Mouse (Mus musculus) layer of hippocampus, adult 18-20 months (tissue): ENCODE measurements around the gene Fut4. TPM values are rescaled to one million over a fixed set of nuclear protein-coding genes. Genes with fewer than 3 reads are reported as not detected.

Experiments used
- DNase-seq, 2 experiments: peaks; one replicate each; pipeline ENCODE4 v3.0.0; 2022; ENCODE audit warnings: low spot score in 2 of 2
- long read RNA-seq: library from polyadenylated mRNA; stranded (forward); transcript quantifications from one replicate; pipeline ENCODE4 v2.0.0, GENCODE M21; 2021
- total RNA-seq, 2 experiments: library from RNA; stranded (reverse); gene quantifications; 2 replicates each; pipeline ENCODE4 v1.2.3; 2021

Gene Fut4
- total RNA-seq: under 1 TPM; 0.10 to 0.12 TPM
- long read RNA-seq, full-length matches to known transcripts: 1 of 1 reads
- long read RNA-seq, partial matches to known transcripts: 0 of 1 reads
- long read RNA-seq, other reads (novel, unspliced or antisense): 0 of 1 reads

DNA sequence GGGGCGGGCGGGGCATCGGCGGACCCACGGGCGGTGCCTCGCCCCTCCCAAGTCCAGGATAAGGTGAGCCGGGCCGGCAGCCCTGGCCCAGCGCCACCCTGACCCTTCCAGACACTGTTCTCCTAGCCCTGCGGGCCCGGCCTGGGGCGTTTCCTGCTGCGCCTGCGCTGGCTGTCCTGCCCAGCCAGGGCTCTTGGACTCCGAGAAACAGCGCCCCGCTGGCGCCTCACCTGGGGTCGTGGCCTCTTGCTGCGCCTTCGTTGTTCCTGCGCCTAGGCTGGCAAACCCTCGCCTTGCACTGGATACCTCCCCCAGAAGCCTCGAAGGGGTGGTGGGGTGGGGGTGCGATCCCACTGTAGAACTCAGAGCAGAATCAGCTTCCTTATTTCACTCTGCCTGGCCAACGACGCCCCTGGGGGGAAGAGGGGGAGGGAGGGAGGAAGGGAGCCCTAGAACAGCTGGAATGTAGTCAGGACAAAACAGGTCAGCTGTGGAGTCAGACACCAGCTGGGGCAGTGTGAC lies at the start of gene Fut4:
Gene Fut4, minus strand, starts transcription at position 393 of the 522 bp plus-strand sequence.
- DNase-seq: no peak

DNA sequence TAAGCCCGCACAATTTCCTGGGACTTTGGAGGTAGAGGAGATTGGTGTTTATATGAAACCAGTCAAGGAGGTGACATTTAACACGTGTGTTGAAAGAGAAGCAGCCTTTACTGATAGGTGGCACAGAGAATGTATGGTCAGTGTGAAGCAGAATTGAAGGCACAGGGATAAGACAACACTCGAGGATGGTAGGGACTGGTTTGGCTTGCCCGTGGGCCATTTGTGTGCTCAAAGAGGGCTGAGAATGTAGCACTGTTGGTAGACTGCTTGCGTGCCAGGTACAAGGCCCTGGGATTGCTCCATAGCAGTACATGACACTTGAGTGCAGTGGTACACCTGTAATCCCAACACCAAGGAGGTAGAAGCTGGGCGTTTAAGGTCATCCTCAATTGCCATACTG lies 35.2 kb upstream of the Fut4 start:
- no peak for DNase-seq

DNA sequence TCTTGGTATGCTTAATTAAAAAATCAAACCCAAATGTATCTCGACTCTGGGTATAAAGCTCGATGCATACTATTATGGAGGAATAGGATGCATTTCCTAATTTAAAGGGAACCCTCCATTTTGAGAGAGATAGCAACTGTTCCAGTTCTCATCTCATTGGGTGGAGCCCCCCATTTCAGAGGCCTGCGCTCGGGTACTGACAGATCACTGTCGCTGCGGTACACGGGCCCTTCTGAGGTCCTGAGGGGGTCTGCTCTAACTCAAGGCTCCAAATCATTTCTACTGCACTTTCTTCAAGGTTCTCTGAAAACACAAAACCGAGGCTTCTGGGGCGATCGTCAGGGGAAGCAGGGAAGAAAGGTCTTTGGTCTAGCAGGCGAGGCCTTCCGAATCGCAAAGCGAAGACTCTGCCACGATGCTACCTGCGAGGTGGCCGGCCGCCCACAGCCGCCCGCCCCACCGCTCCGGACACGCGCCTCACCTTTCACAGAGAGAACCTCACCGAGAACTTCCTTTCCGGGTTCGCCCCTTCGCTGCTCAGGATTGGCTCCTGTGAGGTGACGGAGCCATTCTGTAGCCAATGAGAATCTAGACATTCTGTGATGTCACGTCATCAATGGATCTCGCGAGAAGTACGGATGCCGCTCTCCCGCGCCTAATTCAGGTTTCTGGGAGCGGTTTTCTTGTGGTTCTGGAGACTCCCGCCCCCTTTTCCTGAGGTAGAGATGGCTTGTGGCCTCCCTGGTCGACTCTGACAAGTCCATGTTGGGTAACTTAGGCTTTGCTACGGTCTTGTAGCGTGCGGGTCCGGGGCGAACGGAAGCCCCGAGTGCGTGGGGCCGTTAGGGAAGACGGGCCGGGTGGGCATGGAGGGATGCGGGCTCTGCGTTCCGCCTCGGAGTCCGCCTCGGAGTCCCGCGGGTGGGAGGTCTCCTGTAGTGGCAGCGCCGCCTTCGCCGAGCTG lies 32.1 kb upstream of the Fut4 start, which contains the start of the genes Mre11a and Ankrd49:
Gene Mre11a, plus strand, starts transcription at position 616 of the 964 bp plus-strand sequence.
Gene Ankrd49, minus strand, starts transcription at position 818 of the 964 bp plus-strand sequence.
- DNase-seq: peak; percentile 91 to 96

DNA sequence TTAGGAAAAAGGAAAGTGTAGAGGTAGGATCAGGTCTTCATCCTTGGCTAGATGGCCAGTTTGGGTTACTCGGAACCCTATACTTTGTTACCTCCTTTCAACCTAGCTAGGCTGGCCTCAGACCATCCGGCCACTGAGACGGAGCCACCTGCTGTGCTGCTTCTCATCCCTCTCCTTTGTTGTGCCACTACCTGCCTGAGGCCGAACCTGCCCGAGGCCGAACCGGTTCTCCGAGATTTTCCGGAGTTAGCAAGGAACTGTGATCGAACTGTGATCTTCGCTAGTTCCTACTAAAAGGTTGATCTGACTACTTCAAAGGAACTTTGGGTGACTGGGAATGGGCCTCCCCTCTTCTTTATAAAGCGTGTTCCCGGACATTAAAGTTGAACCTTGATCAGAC lies 26.1 kb upstream of the Fut4 start:
- DNase-seq: no peak

DNA sequence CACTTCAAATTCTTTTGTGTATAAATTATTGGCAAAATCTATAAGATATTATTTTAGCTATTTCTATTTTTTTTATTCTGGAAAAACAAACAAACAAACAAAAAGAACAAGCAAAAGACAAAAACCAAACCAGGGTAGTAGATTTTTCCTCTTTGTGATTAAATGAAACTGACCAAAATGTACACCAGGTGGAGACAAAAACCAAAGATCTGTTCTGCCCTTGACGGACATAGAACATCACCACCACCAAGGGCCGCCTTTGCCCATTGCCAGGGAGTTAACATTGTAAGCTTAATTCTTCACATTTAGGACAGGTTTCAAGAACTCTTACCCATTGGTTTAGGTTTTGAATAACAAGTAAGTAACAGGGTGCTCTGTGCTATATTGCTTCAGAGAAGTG lies 21.6 kb upstream of the Fut4 start:
- DNase-seq: no peak

DNA sequence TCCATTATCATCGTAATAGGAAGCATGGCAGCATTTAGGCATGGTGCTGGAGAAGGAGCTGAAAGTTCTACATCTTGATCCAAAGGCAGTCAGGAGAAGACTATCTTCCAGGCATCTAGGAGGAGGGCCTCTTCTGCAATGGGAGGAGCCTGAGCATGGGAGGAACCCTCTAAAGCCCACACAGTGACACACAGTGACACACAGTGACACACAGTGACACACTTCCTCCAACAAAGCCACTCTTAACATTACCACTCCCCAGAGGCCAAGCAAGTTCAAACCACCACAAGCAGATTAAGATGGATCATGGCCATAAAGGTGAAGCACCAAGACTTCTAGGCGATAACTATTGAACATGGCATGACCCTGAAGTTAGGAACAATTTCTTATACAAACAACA lies 19.9 kb upstream of the Fut4 start:
- no peak for DNase-seq

DNA sequence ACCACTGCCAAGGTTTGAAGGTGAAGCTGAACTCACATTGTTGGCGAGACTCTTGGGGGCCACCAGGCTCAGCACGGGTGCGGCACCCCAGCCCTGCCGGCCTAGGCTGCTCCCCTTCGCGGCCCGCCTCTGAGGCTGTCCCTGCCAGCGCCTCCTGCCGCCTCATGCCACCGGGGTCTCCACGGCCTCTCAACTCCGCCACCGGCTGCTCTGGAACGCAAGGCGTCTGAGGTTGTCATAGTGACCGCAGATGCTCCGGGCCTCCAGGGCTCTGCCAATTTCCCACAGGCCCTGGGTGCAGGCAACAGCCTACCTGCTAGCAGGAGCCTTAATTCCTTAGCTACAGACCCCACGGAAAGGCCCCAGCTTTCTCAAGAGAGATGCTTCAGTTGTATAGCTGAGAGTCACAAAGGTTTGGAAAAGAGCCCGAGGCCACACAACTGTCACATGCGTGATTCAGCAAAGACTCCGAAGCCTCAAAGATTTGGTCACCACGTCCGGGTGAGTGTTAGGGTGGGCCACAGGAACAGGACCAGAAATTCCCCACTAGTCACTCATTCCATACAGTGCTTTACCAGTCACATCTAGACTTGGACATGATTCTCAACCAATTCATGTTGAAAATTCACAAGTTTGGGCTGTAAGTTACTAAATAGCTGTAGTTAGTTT lies 18.7 kb upstream of the Fut4 start, which contains the start of gene 1700012B09Rik:
Gene 1700012B09Rik, minus strand, starts transcription at position 228 of the 669 bp plus-strand sequence.
- DNase-seq: no peak

DNA sequence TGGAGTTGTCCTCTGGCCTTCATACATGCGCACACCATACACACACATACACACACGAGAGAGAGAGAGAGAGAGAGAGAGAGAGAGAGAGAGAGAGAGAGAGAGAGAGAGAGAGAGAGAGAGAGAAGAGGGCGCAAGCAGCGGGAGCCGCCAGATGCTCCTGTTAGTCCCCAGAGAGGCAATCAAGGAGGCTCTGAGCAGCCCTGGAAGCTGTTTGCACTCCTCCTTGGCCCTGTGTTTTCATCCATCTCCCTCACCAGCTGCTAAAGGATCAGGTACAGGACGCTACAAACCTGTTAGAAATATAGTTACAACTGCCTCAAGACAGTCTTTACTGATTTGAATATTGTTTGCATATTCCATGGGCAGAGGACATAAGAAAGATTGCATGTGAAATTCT lies 17.6 kb upstream of the Fut4 start:
- no peak for DNase-seq

DNA sequence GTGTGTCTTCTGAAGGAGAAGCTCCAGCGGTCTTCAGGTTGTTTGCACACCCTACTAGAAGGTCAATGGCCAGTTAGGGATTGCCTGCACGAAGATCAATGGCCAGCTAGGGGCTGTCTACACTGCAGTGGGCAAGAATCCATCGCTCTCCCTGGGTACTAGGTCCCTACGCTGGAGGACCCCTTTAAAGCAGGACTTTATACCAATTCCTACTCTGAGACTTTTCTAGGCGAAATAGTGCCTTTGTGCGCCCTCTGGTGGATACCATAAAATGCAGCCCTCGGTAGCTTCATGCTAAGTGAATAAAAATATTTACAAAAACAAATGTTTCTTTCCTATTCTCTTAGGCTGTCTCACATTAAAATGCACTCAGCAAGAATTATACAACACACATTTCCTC lies 12.6 kb upstream of the Fut4 start:
- peak in 1 of 2 experiments; percentile 58 for DNase-seq

DNA sequence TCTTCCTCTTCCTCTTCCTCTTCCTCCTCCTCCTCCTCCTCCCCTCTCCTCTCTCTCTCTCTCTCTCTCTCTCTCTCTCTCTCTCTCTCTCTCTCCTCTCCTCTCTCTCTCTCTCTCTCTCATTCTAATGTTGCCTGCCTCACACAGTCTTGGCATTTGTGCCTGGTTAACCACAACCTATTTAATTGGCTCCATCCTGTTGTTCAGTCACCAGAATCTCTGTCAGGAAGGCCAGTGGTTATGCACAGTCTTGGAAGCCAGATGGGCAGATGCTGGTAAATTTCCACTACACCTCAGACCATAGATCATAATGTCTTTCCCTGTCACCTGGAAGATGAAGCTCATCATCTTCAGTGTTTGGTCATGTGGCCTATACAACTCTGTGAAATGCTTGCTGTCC lies 7.1 kb upstream of the Fut4 start:
- no peak for DNase-seq

DNA sequence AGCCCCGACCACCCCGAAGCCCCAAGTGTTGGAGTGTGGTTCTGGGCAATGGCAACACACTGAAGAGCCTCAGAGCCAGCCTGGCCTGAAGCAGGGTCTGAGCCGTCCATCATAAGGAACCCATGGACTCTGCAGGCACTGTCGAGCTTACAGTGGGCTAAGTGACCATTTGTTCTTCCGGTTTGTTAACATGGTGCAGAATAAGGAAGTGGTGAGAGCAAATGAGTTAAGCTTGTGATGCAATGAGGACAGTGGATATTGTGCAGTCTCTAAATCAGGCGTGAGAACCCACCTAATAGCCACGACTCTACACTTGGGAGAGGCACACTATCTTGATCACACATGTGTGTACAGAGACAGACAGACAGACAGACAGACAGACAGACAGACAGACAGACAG lies 6.4 kb upstream of the Fut4 start:
- DNase-seq: no peak

DNA sequence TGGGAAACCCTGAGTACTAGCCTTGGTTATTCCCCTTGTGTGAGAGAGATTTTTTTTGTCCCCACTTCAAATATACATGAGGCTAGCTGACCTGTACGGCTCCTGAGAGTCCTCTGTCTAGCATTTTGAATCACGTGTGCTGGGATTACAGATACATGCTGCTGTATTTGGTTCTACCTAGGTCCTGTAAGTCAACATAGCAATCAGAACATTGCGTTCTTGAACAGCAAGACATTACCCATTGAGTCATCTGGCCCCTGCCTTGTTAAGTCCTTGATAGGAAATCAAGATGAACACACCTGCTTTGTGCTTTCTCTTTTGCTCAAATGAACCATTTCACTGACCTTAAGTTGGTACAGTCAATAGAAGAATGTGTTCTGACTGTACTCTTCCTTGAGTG lies 2.3 kb upstream of the Fut4 start:
- DNase-seq: no peak

DNA sequence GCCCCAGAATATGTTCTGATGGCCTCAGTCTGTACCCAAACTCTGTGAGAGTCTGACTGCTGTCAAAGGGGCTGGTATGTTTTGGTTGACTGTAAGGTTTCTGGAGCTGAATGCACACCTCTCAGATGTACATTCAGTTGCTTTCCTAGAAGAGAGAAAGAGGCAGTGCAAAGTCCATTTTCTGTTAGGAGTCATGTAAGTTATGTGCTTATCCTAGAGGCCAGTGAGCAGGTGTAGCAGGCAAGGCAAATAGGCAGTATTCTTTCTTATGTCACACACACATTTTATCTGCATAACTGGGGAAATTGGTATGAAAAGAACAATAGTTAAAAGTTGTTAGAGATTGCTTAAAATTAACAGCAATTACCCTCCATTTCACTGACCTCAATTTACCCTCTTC lies 1.8 kb upstream of the Fut4 start:
- no peak for DNase-seq

DNA sequence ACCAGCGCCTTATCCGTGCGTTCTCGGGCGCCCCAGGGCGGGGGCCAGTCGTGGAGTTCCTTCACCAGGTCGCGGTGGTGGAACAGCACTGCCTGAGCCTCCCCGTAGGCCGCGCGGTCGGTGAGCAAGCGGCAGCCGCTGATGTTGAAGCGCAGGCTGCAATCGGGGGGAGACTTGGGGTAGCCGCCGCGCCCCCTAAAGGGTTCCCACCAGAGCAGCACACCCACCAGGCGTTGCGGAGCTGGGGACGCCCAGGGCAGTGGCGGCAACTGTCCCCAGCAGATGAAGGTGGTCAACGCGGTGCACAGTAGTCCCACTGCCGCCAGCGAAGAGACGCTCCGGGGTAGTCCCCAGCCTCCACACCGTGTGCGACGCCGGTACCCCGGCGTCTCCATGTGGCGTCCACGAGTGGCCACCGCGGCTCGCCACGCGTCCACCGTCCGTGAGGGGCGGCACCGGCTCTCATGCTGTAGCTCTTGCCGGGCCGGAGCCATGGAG lies 641 bp downstream of the Fut4 start:
- DNase-seq: no peak

DNA sequence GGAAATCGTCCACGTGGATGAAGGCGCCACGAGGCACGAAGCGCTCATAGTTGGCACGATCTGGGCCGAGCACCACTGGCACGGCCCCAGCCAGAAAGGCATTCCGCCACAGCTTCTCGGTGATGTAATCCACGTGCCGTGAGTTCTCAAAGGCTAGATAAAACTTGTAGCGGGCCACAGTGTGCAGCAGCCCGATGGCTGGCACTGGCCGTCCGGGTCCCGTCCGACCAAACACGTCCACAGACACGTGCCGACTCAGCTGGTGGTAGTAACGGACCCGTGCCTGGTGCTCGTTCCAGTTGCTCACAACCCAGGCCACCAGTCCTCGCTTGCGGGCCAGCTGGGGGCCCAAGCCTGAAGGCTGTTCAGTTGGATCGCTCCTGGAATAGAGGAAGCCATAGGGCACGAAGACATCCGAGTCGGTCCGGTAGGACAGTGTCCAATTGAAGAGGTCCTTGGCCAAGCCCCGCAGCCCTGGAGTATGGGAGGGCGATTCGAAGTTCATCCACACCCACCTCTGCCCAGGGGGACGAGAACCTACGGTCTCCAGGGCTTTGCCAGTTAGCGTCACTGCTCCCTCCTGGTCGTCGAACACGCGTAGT lies 1.2 kb downstream of the Fut4 start:
- DNase-seq: no peak

DNA sequence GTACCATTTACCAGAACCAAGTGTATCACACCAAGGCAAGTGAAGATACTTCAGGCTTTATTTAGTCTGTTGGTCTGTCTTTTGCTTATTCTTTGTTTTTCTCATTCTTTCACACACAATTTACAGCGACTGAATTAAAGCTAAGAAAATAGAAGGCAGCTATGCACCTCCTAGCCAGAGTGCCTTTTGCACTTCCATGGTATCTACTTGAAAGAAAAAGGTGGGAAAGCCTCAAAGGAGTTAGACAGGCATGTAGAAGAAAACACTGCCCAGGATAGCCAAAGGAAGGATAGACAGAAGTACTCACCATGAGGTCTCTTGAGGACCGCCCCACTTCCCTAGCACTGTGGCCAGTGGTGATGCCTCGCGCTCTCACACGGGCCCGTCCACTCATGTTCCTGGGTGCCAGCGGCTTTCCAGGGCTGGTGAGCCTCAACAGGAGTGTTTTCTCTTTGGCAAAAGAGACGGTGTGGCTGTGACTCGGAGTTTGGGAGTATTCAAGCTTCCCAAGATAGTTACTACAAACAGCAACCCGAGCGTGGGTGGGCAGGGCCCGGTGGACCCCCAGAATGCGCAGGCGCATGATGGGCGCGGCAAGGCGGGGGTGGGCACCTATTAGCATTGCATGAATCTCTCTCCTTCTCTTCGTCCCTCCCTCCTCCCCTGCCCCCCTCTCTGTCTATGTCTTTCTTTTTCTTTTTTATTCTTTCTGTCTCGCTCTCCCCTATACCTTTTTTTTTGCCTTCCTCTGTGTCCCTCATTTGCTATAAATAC lies 11.9 kb downstream of the Fut4 start, which contains the start of gene Piwil4:
Gene Piwil4, minus strand, starts transcription at position 583 of the 774 bp plus-strand sequence.
- no peak for DNase-seq

DNA sequence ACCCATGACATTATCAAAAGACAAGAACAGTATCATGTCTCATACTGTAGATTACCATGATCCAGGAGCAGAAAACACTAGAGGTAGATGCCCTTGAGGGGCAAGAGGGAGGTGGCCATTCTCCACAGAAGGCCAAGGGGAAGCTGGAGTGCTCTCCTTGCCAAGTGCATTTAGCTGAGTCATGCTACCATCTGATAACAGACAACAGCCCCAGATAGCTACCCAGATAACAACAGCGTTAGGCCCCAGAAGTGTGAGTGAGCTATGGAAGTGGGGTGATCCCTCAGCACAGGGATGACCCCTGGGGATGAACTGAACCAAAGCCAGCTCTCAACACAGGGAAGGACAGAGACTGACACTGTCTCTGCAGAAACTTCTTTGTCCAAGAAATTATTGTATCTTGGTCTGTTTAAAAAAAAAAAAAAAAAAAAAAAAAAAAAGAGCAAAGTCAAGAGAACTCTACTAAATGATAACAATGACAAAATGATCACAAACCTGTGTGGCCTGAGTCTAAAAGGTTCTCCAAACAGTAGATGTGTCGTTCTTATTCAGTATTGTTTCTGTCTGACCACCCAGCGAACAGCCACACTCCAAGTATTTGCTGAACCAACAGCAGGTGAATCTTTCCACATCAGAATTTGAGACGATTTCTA lies 12.6 kb downstream of the Fut4 start:
- no peak for DNase-seq

DNA sequence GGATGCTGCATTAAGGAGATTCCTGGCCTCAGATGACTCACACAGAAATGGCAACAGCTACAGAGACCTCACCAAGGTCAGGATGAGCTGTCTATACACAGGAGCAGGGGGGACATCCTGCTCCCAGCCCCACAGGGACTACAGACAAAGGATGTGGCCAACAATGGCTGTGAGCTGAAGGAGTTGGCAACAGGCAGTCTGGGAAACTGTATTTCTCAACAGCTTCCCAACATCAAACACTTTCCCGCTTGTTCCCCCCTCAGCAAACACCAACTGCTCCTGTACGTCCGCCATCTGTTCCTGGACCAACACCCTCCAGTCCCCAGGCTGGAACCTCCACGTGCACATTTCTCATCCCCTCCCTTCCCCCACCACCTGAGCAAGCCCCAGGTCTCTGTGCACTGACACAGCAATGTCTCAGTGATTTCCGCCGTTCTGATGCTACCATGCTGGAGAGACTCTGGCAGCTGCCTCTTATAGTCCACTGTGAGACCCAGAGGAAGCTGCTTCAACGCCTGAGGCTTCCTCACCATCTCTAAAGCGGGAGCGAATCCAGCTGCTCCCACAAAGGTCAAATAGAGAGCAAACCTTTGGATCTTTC lies 21.2 kb downstream of the Fut4 start:
- no peak for DNase-seq

DNA sequence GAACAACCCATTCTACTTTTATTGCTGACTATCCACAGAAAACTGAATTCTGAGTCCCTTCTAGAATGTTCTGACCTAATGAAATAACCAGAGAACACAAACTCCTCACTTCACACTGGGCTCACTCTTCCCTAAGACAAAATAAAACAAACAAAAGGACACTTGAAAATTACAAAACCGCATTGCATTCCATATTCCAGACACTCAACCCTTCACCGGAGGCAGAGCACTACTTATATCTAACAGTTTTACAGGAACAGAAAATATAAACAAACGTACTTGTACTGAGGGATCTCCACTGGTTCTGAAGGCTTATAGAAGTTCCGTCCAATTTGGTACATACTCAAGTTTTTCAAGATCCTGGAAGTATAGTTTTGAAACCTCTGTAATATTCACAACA lies 23.8 kb downstream of the Fut4 start:
- no peak for DNase-seq
